Mouse (Mus musculus) MEL (cell line): ENCODE data around the gene Plekhb2. TPM values are rescaled to one million over a fixed set of nuclear protein-coding genes. Genes with fewer than 3 reads are reported as not detected.

Source experiments
- DNase-seq: peaks from one replicate; pipeline ENCODE4 v3.0.0; 2011; ENCODE audit warnings: low read depth, low spot score
- H3K27ac ChIP-seq: 2 replicates; pipeline ENCODE4 v1.5.1; 2012; ENCODE audit warnings: low read depth, mild to moderate bottlenecking, control low read depth, low read length, moderate library complexity; ENCODE audit not compliant: control insufficient read depth
- H3K27me3 ChIP-seq, 2 experiments: fragments of 150-350 bp in 1 of 2; sonication (generic) in 1 of 2; 2 replicates each; pipeline ENCODE4 v1.6.1; 2012; ENCODE audit warnings: low read length in 2 of 2, mild to moderate bottlenecking in 2 of 2, improper control_type of control experiment in 1 of 2, moderate library complexity in 1 of 2; ENCODE audit not compliant: insufficient read depth in 2 of 2, control insufficient read depth in 1 of 2
- H3K36me3 ChIP-seq, 2 experiments: 2 replicates each; pipeline ENCODE4 v1.6.1; 2012 to 2014; ENCODE audit warnings: low read length in 2 of 2, improper control_type of control experiment in 1 of 2, inconsistent platforms in 1 of 2, mild to moderate bottlenecking in 1 of 2; ENCODE audit not compliant: insufficient read depth in 2 of 2, control insufficient read depth in 1 of 2
- H3K4me1 ChIP-seq, 2 experiments: fragments of 150-350 bp in 1 of 2; sonication (generic) in 1 of 2; 2 replicates each; pipeline ENCODE4 v1.6.1; 2012; ENCODE audit warnings: low read length in 2 of 2, improper control_type of control experiment in 1 of 2, mild to moderate bottlenecking in 1 of 2; ENCODE audit not compliant: insufficient read depth in 2 of 2, control insufficient read depth in 1 of 2
- H3K4me3 ChIP-seq, 2 experiments: fragments of 150-350 bp in 1 of 2; sonication (generic) in 1 of 2; 2 replicates each; pipeline ENCODE4 v1.5.1; 2012; ENCODE audit warnings: low read depth in 2 of 2, low read length in 2 of 2, mild to moderate bottlenecking in 2 of 2, moderate library complexity in 2 of 2, control low read depth in 1 of 2, improper control_type of control experiment in 1 of 2; ENCODE audit not compliant: control insufficient read depth in 1 of 2, insufficient read depth in 1 of 2
- H3K79me2 ChIP-seq: 2 replicates; pipeline ENCODE4 v1.6.1; 2012; ENCODE audit warnings: mild to moderate bottlenecking, low read length, moderate library complexity; ENCODE audit not compliant: control insufficient read depth, poor library complexity, insufficient read depth
- H3K9ac ChIP-seq: 2 replicates; pipeline ENCODE4 v1.6.1; 2012; ENCODE audit warnings: low read depth, mild to moderate bottlenecking, control low read depth, low read length, moderate library complexity; ENCODE audit not compliant: control insufficient read depth, poor library complexity, severe bottlenecking
- H3K9me3 ChIP-seq: fragments of 150-350 bp; sonication (generic); replicated peaks from 2 replicates; pipeline ENCODE4 v1.6.1; 2012; ENCODE audit warnings: mild to moderate bottlenecking, low read length, improper control_type of control experiment, moderate library complexity; ENCODE audit not compliant: insufficient read depth
- CHD1 ChIP-seq: IDR thresholded peaks from 2 replicates; pipeline ENCODE4 v1.6.1; 2012; ENCODE audit warnings: low read depth, mild to moderate bottlenecking, inconsistent platforms, low read length, improper control_type of control experiment
- CHD2 ChIP-seq: IDR thresholded peaks from 2 replicates; pipeline ENCODE4 v1.6.1; 2011; ENCODE audit warnings: low read length, improper control_type of control experiment
- E2F4 ChIP-seq: IDR thresholded peaks from 2 replicates; pipeline ENCODE4 v1.6.1; 2011; ENCODE audit warnings: low read depth, low read length, improper control_type of control experiment, borderline replicate concordance
- ELF1 ChIP-seq: IDR thresholded peaks from 2 replicates; pipeline ENCODE4 v1.6.1; 2014; ENCODE audit warnings: low read depth, mild to moderate bottlenecking, inconsistent platforms, low read length, improper control_type of control experiment, moderate library complexity
- JUND ChIP-seq: IDR thresholded peaks from 2 replicates; pipeline ENCODE4 v1.6.1; 2011; ENCODE audit warnings: low read depth, mild to moderate bottlenecking, improper control_type of control experiment, low read length
- MAZ ChIP-seq: IDR thresholded peaks from 2 replicates; pipeline ENCODE4 v1.6.1; 2012; ENCODE audit warnings: low read depth, mild to moderate bottlenecking, inconsistent platforms, low read length, improper control_type of control experiment
- MXI1 ChIP-seq: IDR thresholded peaks from 2 replicates; pipeline ENCODE4 v1.6.1; 2011; ENCODE audit warnings: mild to moderate bottlenecking, low read depth, low read length, improper control_type of control experiment
- MYC ChIP-seq: IDR thresholded peaks from 2 replicates; pipeline ENCODE4 v1.6.1; 2011; ENCODE audit warnings: low read depth, mild to moderate bottlenecking, low read length, improper control_type of control experiment, moderate library complexity
- POLR2A ChIP-seq, 2 experiments: IDR thresholded peaks; 2 replicates each; pipeline ENCODE4 v1.6.1; 2011 to 2012; ENCODE audit warnings: low read length in 2 of 2, mild to moderate bottlenecking in 2 of 2, control low read depth in 1 of 2, improper control_type of control experiment in 1 of 2, low read depth in 1 of 2, moderate library complexity in 1 of 2; ENCODE audit not compliant: control insufficient read depth in 1 of 2, insufficient read depth in 1 of 2, poor library complexity in 1 of 2
- POLR2AphosphoS5 ChIP-seq: IDR thresholded peaks from 2 replicates; pipeline ENCODE4 v1.6.1; 2012; ENCODE audit warnings: low read depth, borderline replicate concordance, mild to moderate bottlenecking, inconsistent platforms, low read length, moderate library complexity, mixed read lengths
- RCOR1 ChIP-seq: IDR thresholded peaks from 2 replicates; pipeline ENCODE4 v1.6.1; 2012; ENCODE audit warnings: low read depth, mild to moderate bottlenecking, inconsistent platforms, low read length, improper control_type of control experiment
- SMC3 ChIP-seq: IDR thresholded peaks from 2 replicates; pipeline ENCODE4 v1.6.1; 2011; ENCODE audit warnings: low read depth, low read length, improper control_type of control experiment
- UBTF ChIP-seq: IDR thresholded peaks from 2 replicates; pipeline ENCODE4 v1.6.1; 2012; ENCODE audit warnings: low read depth, mild to moderate bottlenecking, inconsistent platforms, low read length, improper control_type of control experiment, moderate library complexity, borderline replicate concordance; ENCODE audit not compliant: insufficient read depth
- USF1 ChIP-seq: IDR thresholded peaks from 2 replicates; pipeline ENCODE4 v1.6.1; 2014; ENCODE audit warnings: low read depth, mild to moderate bottlenecking, inconsistent platforms, low read length, improper control_type of control experiment, moderate library complexity
- ZKSCAN1 ChIP-seq: IDR thresholded peaks from 2 replicates; pipeline ENCODE4 v1.6.1; 2012; ENCODE audit warnings: low read depth, mild to moderate bottlenecking, inconsistent platforms, low read length, improper control_type of control experiment, moderate library complexity
- ZMIZ1 ChIP-seq: IDR thresholded peaks from 2 replicates; pipeline ENCODE4 v1.6.1; 2012; ENCODE audit warnings: low read depth, mild to moderate bottlenecking, inconsistent platforms, low read length, improper control_type of control experiment, moderate library complexity
- ZNF384 ChIP-seq: IDR thresholded peaks from 2 replicates; pipeline ENCODE4 v1.6.1; 2012; ENCODE audit warnings: low read depth, mild to moderate bottlenecking, inconsistent platforms, low read length, improper control_type of control experiment
- polyA plus RNA-seq, 2 experiments: library from polyadenylated mRNA; stranded (reverse) in 1 of 2; unstranded in 1 of 2; fragments of >175 nt in 1 of 2; fragments of >200 nt in 1 of 2; gene quantifications; 2 replicates each; pipeline versions ENCODE4 v1.2.1 to v1.2.4; 2012; ENCODE audit warnings: low replicate concordance in 2 of 2, low read depth in 1 of 2; ENCODE audit not compliant: insufficient read length in 2 of 2, insufficient read depth in 1 of 2, missing spikeins in 1 of 2
- total RNA-seq: library from RNA; depleted of rRNA; stranded (reverse); fragments of 300-350 nt; gene quantifications from 2 replicates; pipeline ENCODE4 v1.2.3, GENCODE M21; 2012

The Plekhb2 gene
- total and polyA plus RNA-seq, 3 experiments, result 16.8 to 22.2 TPM; not detected in 1

DNA sequence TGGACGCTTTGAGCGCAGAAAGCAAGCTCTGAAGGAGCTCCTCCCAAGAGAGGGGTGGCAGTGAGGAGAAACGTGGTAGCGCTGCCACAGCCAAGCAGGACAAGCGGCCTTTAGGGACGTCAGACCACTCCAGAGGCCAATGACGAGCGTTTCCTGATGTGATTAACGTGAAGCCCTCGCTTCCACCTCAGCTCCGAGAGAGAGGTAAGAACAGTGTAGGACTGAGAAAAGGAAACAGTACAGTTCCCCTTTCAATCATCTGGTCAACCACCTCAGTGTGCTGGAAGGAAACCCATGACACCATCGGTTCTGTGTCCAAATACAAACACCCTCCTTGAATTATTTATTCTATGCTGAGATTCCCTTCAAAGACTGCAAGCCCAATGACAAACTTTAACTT, 10.5 kb upstream of the Plekhb2 start:
- TF ChIP-seq USF1, result no peak
- TF ChIP-seq ELF1, result no peak
- TF ChIP-seq CHD1, result no peak
- TF ChIP-seq ZNF384, result no peak
- no peak for TF ChIP-seq JUND
- TF ChIP-seq MYC, result no peak
- TF ChIP-seq UBTF, result no peak
- TF ChIP-seq SMC3, result no peak
- no peak for TF ChIP-seq POLR2AphosphoS5
- no peak for TF ChIP-seq POLR2A (IDR thresholded peaks at IDR 0.05; ENCODE audit: control insufficient read depth in 1 of 2, insufficient read depth in 1 of 2, low read depth in 1 of 2, low read length in 2 of 2, poor library complexity in 1 of 2)
- TF ChIP-seq ZKSCAN1, result no peak
- TF ChIP-seq ZMIZ1, result no peak
- DNase-seq, result no peak
- H3K4me1 ChIP-seq, result peaks cover 0 to 11% of the 10 kb centered on the region in 2 experiments; a peak in 3 of 4 replicates
- H3K4me3 ChIP-seq, result no peak overlapping the region
- no peaks in the 10 kb centered on the region for H3K27me3 ChIP-seq
- no peaks in the 10 kb centered on the region for H3K9me3 ChIP-seq
- H3K9ac ChIP-seq, result no peak overlapping the region
- peaks cover 75% of the 10 kb centered on the region for H3K79me2 ChIP-seq
- H3K36me3 ChIP-seq, result peaks cover 12 to 34% of the 10 kb centered on the region in 2 experiments
- no peak overlapping the region for H3K27ac ChIP-seq

DNA sequence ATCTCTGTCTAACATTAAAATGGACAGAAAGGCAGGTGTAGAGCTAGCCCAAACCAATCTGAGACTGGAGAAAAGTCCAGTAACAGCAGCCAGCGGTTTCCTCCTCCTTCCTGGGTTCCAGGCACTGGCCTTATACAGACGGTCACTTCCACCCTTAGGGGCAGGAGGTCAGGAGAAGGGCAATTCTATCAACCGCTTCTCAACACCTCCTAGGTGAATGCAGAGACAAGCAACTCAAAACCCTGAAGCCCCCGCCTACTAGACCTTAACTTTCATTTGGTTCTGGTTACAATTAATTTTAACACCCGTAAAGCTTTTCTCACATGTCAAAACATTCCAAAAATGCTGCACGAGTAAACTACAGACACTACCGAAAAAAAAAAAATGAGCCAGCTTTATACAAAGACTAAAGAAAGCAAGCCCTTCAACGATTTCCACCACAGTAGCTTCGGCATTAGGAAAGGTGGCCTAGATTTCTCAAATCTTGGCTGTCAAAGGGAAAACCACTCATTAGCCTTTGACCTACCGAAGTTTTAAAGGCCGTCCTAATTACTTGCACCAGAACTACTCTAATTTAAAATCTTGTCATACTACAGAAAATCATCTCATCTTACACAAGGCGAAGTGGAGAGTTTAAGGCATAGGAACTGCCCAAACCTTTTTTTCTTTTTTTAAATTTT, 7.9 kb upstream of the Plekhb2 start:
- DNase-seq, result no peak
- TF ChIP-seq MAZ (no peak), E2F4 (no peak), RCOR1 (no peak), CHD2 (no peak), MXI1 (no peak), ZNF384 (peak; percentile 43; the same call in 1 of the 2 replicates)
- Histone ChIP-seq H3K36me3 (peaks cover 8 to 29% of the 10 kb centered on the region in 2 experiments), H3K4me1 (peaks cover 0 to 11% of the 10 kb centered on the region in 2 experiments; a peak in 3 of 4 replicates), H3K9ac (peak overlapping the region; percentile 95), H3K27me3 (no peaks in the 10 kb centered on the region), H3K9me3 (no peaks in the 10 kb centered on the region), H3K27ac (peak overlapping the region; percentile 82), H3K79me2 (peaks cover 52% of the 10 kb centered on the region), H3K4me3 (peak overlapping the region; percentile 98)
